Mouse (Mus musculus): ENCODE data around the gene Tbc1d9b.
A peak's percentile ranks its signal among the peaks of the same experiment; 100 is the strongest.
"Not testable (repeated sequence)": the region's sequence is repeated elsewhere in the genome, so short reads cannot be mapped to it uniquely, and the experiment has no call there.

The Tbc1d9b gene

DNA sequence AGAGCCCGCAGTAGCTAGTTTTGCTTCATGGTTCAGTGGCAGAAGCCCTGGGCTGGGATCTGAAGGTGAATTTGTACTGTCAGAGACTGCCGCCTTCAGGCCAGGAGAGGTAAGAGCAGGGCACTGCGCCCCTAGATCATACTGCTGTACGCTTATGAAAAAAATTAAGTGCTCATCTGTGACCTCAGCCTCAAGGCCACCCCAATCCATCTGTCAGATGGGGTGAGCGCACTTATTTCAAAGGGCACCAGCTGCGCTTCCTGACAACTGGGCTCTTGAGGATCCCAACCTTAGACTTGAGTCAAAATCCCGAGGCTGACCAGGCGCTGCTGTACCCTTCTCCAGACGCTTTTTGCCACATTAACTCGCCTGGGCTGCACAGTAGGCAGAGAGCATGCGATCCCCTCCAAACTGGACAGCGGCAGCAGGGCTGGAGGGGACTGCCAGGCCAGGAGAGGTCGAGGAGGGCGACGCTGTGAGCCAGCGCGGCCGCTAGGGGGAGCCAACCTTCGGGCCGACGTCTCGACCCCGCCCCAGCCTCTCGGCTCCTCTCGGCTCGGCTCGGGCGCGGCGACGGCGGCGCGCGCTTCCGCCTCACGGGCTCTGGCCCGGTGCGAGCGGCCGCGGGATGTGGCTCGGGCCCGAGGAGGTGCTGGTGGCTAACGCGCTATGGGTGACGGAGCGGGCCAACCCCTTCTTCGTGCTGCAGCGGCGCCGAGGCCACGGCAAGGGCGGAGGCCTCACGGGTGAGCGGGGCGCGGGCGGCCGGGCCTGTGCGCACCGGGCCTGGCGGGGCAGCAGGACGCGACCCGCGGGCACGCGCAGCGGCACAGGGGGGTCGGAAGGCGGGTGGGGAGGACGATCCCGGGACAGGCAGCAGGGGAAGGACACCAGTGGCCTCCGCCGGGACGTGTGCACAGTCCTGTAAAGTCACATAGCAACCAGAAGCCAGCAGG, at the start of gene Tbc1d9b:
Tbc1d9b (plus strand) TSS at position 586 of the 956 bp plus-strand sequence.
- peak; percentile 96 for DNase-seq (ENCODE audit: low read depth, low spot score)

DNA sequence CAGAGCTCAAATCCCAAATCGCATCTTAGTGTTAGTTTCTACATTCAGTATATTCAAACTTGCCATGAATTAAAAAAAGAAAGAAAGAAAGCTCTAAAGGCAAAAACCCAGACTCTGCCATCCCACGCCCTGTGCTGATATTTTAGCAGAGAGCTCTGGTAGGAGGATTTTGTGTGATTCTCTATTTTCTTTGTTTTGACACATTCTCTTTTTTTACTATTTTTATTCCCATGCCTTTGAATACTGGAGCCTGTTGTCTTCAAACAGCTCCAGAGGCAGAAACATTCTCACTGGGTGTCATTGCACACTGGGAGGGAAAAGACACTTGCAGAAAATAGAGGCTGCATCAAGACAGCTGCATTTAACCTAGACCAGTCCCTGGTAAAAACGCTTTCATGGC, 45.0 kb upstream of the Tbc1d9b start:
- peak; percentile 82 for DNase-seq (ENCODE audit: low read depth, low spot score)

DNA sequence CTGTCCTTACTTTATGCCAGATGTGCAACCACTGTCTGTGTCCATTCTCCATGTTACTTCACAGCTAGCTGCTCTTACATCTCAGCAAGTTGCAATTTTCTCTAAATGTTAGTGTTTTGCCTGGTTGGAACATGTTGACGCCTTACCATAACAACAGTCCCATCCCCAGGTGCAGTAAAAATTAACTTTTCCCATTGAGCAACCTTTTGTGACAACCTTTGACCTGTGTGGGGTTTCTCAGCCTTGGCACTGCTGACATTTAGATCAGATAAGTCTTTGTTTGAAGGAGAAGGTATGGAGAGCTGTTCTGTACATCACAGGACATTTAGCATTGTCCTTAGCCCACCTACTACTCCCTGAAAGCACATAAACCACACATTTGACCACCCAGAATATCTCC, 41.4 kb upstream of the Tbc1d9b start:
- DNase-seq (ENCODE audit: low read depth, low spot score), result no peak

DNA sequence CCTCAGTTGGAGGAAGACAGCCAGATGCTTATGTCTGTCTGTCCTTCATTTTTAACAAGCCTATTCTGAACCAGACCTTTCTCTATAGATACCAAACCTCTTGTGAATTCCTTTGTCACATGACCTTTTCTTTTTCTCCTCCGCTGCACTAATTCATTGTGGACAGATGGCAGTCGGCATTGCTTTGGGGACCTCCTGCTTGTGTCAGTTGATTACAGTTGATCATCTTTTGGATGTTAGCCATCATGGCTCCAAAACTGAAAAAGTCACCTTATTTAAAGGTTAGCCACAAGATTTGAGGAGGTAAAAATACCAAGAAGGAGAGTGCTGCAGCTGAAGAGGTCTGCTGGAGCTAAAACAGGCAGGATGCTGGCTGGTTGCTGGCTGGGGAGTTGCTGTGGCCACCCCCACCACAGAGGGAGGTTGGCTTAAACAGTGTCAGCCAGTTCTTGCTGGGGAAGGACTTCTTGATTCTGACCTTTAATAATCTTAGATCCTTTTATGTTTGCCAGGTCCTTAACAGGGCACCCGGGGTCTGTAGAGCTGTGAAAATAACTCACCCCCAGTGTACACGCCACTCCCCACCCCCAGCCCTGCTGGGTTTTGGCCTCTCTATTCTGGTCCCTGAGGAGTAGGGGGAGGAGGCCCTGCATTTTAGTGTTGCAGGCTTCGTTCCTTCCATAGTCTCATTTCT, 40.1 kb upstream of the Tbc1d9b start:
- DNase-seq (ENCODE audit: low read depth, low spot score), result peak; percentile 95

DNA sequence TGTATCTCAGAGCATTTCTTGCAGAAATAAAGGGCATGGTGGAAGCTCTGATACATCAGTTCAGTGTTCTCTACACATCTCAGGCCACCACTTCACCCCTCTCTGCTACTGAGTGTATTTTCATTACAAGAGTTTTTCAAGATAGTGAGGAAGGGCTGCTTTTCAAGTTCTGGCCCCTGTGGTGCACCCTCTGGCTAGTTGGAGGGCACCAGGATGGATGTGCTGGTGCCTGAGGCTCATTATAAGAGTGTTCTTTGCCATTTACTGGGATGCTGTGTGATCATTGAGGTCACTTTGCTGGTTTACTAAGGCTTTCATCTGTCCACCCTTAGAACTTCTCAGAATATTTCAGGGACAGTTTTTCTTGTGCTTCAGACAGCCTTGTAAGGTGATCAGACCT, 39.5 kb upstream of the Tbc1d9b start:
- no peak for DNase-seq (ENCODE audit: low read depth, low spot score)

DNA sequence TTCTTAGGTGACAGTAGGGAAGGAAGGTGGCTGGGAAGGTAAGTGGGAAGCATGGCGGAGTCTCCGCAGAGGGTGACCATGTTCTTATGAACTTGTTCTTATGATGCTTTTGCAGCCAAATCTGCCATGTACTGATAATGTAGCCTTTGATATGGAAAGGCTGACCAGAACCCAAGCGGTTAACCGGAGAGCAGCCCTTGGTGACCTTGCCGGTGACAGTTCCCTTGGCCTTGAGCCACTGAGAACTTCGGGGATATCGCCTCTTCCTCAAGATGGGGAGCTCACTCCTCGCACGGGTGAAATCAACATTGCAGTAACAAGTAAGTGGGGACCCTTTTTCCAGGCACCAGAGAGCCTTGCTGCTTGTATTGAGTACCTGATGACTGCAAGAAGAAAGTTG, 35.5 kb upstream of the Tbc1d9b start:
- no peak for DNase-seq (ENCODE audit: low read depth, low spot score)

DNA sequence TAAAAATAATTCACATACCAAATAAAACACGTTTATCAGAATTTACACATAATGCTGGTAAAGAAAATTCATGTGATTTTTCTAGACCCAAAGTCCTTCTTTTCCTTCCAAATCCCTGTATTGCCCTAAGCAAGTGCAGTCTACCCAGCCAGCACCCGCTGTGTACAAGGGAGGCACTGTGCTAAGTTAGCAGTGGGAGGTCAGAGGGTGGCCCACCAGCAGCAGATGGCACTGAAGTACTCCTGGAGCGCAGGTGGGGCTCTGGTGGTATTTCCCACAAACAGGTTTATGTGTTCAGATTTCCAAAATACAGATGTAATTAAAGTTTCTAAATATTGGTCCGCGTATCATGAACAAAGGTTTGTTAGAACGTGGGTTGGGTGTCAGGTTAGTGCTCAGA, 34.1 kb upstream of the Tbc1d9b start:
- DNase-seq (ENCODE audit: low read depth, low spot score), result peak; percentile 62

DNA sequence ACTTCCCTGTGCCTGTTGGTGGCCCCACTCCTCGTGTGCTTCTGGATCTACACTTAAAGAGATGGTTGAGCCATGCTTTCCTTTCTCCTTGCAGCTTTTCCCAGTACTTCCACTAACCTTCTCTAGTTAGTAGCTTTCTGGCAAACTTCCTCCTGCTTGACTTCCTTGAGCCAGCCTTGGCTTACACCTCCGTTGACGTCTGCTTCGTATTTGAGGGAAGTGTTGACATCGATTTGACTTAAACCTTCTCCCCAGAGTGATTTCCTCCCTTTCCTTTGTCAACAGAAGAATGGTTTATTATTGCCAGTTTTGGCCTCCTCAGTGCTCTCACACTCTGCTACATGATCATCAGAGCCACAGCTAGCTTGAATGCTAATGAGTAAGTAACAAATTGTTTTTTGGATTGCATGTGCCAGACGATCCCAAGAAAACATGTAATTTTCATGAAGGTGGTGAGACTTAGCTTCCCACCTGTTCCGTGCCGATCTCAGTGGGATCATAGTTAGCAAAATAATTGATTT, 32.2 kb upstream of the Tbc1d9b start:
- DNase-seq (ENCODE audit: low read depth, low spot score), result no peak

DNA sequence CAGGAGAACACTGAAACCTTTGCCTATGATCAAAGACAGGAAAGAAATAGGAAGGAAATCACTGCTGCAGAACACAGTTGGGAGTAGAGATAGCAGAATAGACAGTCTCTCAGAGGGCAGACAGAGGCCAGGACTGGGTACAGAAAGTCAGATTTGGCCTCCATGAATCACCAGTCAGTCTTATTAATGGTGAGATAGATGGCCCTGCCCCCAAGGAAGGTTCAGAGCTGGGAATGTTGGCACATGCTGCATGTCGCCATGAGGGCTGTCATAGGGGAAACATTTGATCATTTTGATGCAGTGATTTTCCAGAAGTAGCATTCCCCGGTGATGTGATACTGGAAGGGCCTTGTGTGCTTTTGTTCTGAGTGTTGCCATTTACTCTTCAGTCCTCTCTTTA, 31.5 kb upstream of the Tbc1d9b start:
- no peak for DNase-seq (ENCODE audit: low read depth, low spot score)

DNA sequence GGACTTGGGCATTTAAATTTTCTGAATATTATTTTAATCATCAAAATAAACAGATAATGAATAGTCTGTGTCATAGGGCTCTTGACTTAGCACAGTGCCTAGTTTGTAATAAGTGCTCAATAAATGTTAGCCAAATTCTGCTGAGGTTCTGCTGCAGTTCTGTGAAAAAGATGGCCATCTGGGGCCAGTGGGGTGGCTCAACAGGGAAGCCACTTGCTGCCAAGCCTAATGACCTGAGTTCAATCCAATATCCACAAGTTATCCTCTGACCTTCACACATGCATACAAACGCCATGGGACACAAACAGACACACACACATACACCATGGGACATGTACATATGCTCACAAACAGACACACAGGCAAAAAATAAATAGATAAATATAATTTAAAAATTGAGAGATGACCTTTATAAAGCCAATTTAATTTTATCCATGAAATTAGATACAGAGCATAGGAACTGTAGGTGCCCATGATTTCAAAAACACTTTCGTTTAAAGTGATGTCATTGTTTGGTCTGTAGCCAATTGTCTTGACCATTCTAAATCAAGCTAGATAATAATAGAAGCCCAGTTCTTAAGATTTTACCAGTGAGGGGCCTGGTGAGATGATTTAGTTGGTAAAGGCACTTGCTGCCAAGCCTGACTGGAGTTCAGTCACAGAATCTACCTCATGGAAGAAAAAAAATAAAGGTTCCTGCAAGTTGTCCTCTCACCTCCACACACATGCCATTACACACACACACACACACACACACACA, 30.5 kb upstream of the Tbc1d9b start:
- DNase-seq (ENCODE audit: low read depth, low spot score), result peak; percentile 94

DNA sequence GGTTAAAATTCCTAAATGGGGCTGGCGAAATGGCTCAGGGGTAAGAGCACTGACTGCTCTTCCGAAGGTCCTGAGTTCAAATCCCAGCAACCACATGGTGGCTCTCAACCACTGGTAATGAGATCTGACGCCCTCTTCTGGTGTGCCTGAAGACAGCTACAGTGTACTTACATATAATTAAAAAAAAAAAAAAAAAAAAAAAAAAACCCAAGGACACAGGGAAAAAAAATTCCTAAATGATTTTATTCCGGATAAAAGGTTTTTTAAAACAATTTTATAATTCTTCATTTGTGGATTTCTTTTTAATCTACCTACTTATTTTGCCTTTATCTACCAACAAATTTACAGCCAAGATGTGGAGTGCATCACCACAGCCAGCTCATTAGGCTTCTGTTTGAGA, 29.2 kb upstream of the Tbc1d9b start:
- DNase-seq (ENCODE audit: low read depth, low spot score), result not testable (repeated sequence)

DNA sequence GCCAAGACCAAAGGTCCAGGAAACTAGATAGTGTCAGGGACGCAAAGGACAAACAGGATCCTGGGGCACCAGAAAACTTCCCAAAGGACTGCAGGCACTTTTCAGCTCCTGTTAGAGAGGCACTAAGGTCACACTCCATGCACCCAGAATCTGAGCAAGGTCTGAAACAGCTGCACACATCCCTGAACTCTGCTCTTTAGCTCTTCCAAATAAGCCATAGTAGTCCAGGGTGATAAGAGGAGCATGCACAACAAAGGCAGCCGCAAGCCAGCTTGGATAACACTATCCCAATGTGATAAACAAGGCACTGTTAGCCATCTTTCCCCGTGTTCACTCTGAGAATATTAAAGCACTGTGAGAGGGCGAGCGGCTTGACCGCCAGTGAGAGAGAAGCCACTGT, 27.2 kb upstream of the Tbc1d9b start:
- no peak for DNase-seq (ENCODE audit: low read depth, low spot score)

DNA sequence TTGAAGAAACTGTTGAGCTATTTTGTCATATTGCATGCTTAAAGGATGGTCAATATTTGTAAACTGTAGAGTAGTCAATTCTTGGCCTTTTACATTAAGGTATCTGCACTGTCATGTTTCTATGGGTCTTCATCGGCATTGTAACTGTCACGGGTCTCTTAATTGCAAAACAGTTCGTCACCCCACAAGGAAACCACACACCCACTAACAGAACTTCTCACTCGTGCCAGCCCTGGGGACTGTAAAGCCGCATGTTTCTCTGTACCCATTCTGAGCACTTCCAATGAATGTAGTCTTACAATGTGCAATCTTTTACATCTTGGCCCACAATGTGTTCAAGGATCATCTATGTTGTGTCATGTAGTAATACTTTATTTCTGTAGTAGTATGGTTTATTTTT, 26.0 kb upstream of the Tbc1d9b start:
- no peak for DNase-seq (ENCODE audit: low read depth, low spot score)

DNA sequence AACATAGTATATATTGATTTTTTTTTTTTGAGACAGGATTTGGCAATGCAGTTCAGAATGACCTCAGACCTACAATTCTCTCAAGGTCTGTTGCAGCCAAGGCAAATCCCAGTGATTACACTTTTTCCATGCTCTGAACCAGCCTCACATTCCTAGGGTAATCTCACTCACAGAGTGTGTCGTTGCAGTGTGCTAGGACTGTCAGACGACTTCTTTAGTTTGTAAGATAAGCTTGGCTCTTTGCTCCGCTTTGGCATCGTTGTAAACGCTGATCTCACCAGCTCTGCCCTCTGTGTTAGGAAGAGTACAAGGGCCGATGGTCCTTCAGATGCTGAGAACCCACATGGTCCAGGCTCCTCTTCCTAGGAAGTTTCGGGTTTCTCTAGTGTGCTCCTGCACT, 25.2 kb upstream of the Tbc1d9b start:
- DNase-seq (ENCODE audit: low read depth, low spot score), result no peak

DNA sequence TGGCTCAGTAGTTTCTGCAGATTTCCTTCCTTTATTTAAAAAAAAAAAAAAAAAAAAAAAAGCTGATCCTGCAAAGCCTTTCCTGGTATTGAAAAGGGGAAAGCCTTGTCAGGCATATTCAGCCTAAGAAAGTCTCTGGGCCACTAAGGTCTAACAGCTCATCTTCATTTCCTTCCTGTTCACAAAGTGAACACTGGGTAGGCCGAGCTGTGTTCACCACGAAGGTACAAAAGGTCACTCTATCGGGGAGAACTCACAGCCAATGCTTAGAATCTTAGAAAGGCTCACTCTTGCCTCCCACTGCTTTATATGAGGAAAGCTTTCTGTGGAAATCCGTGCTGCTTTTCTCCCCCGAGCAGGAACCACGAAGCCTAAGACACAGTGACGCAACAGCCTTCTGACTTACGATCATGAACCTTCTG, 22.4 kb upstream of the Tbc1d9b start:
- DNase-seq (ENCODE audit: low read depth, low spot score), result peak; percentile 53

DNA sequence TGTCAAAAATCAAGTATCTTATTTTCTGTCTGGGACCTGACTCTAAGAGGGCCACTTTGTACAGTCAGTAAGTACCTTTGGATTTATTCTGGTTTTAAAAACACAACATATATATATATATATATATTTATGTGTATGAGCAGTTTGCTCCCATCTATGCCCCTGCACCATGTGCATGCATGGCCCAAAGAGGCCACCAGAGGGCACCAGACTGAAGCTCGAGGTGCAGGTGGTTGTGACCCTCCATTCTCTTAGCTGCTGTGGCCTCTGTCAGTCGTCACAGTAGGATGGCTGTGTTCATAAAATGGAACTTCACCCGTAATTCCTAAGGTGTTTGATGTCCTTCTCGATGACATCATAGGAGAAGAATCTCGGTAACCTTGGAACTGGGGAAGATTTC, 16.9 kb upstream of the Tbc1d9b start:
- peak; percentile 78 for DNase-seq (ENCODE audit: low read depth, low spot score)

DNA sequence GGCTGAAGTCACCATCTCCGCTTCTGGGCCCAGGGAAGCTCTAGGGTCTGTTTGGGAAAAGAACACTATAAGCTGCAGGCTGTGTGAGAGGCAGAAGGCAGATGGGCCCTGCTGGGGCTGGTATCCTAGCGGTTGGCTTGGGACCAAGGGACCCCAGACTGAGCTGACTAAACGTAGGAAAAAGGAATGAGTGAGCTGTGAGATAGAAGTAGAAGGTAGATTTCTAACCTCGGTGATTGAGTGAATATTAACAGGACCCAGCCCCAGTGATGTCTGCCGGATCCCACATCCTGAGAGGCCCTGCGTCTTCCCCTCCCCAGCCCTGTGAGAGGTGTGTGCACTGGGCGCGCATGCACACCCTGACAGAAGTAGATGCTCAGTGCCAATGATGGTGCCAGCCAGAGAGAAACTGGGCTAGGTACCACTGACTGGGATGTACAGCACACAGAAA, 8.5 kb upstream of the Tbc1d9b start:
- peak; percentile 75 for DNase-seq (ENCODE audit: low read depth, low spot score)

DNA sequence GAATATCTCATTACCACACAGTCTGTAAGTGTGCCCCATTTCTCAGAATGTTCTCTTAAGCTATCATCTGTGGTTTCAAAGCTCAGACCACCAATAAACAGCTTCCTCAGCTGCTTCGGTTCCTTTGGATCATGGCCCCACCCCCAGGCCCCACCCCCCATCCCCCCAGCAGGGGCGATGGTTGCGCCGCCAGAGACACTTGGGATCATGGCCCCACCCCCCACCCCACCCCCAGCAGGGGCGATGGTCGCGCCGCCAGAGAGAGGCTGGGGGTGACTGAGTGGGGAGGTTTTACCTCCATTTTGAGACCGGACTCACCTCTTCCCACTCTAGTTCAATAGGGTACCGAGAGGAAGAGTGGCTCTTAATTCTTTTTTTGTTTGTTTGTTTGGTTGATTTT, 3.4 kb upstream of the Tbc1d9b start:
- DNase-seq (ENCODE audit: low read depth, low spot score), result no peak

DNA sequence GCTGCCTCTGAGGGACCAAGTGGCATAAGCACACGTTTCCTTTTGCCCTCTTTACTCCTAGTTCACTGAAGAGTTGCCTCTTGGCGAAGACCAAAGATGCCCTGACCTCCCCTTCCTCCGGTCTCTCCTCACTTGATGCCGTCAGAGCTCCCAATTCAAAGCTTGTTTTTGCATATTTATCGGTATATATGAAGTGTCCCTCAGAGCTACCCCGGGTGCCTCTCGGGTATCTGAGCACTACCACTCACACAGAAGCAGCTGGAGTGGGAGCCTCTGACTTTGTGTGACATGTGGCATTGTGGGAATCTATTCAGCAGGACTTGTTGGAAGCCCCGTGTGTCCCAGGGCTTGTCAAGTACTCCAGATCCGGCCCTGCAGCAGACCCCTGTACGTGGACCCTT, 605 bp downstream of the Tbc1d9b start:
- no peak for DNase-seq (ENCODE audit: low read depth, low spot score)

DNA sequence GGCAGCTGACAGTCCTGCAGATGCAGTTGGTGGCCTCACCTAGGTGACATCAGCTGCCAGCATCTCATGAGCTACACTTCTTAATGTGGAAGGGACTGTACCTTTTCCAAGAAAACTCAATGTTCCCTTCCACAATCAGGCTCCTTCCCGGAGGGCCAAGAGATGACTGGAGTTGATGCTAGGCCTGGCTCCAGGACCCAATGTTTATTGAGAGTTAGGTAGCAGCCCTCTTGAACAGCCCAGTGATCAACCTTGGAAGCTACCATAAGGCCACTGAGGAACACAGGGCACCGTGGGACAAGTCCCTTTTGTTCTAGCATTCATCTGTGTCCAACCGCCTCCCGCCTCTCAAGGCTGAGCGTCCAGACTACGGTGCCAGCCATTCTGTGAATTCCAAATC, 1.1 kb downstream of the Tbc1d9b start:
- DNase-seq (ENCODE audit: low read depth, low spot score), result no peak

DNA sequence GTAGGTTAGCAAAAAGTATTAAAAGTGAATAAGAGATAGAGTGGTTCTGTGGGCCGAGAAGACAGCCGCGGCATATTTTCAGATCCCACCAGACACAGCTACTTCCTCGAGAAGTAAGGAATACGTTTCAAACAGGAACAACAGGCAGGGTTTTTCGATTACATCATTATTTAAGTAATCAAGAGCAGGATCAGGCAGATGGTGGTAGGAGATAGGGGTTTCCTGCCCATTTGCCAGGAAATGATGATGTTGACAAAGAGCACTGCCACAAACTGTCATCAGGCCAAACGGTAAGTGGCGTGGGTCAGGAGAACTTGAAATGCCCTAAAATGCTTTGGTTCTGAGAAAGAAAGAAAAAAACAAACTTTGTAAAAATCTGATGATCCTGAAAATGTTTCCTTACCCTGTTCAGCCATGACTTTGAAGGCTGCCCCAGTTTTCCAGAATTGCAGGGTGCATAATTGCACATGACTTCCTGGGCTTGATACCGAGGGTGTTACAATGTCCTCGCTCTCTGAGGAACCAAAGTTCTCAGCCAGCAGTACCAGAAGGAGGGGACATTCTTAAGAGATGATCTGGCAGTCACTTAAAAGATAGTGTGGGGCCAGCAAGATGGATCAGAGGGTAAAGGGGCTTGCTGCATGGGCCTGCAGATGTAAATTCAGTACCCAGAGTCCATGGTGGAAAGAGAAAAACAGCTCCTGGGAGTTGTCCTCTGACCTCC, 3.1 kb downstream of the Tbc1d9b start:
- DNase-seq (ENCODE audit: low read depth, low spot score), result no peak
